Mouse (Mus musculus) layer of hippocampus, postnatal 36 days (tissue): ENCODE measurements around the gene Rph3al. TPM values are rescaled to one million over a fixed set of nuclear protein-coding genes. Genes with fewer than 3 reads are reported as not detected.
A peak's percentile ranks its signal among the peaks of the same experiment; 100 is the strongest.

Experiments
- DNase-seq, 2 experiments: peaks; one replicate each; pipeline ENCODE4 v3.0.0; 2022
- total RNA-seq, 2 experiments: library from RNA; stranded (reverse); gene quantifications; 2 replicates each; pipeline ENCODE4 v1.2.3; 2021

Gene Rph3al
- 1 to 10 TPM; 6.6 to 8.6 TPM for total RNA-seq

GRCm38 (mm10) chr11:75938379-75938906 lies at the start of gene Rph3al:
Gene Rph3al (minus strand): TSS chr11:75938429.
- DNase-seq = no peak

GRCm38 (mm10) chr11:75985948-75986347 lies 47.7 kb upstream of the Rph3al start:
- DNase-seq = peak in 1 of 2 experiments; percentile 37

GRCm38 (mm10) chr11:75984581-75984980 lies 46.4 kb upstream of the Rph3al start:
- DNase-seq = no peak

GRCm38 (mm10) chr11:75983194-75983593 lies 45.0 kb upstream of the Rph3al start:
- no peak for DNase-seq

- DNase-seq = no peak
Measured at GRCm38 (mm10) chr11:75980413-75980812, 42.2 kb upstream of the Rph3al start.

- no peak for DNase-seq
Measured at GRCm38 (mm10) chr11:75978051-75978450, 39.8 kb upstream of the Rph3al start.

GRCm38 (mm10) chr11:75976748-75977147 lies 38.5 kb upstream of the Rph3al start:
- no peak for DNase-seq

GRCm38 (mm10) chr11:75973988-75974387 lies 35.8 kb upstream of the Rph3al start:
- DNase-seq = no peak

GRCm38 (mm10) chr11:75972916-75973567 lies 34.8 kb upstream of the Rph3al start:
- DNase-seq = no peak

GRCm38 (mm10) chr11:75972188-75972587 lies 34.0 kb upstream of the Rph3al start:
- no peak for DNase-seq

- DNase-seq = no peak
Measured at GRCm38 (mm10) chr11:75970629-75971028, 32.4 kb upstream of the Rph3al start.

- DNase-seq = no peak
Measured at GRCm38 (mm10) chr11:75968761-75969160, 30.5 kb upstream of the Rph3al start.

GRCm38 (mm10) chr11:75966401-75967372 lies 28.5 kb upstream of the Rph3al start:
- peak; percentile 67 to 68 for DNase-seq

GRCm38 (mm10) chr11:75965674-75966400 lies 27.6 kb upstream of the Rph3al start:
- DNase-seq = no peak

- no peak for DNase-seq
Measured at GRCm38 (mm10) chr11:75964476-75964730, 26.2 kb upstream of the Rph3al start.

GRCm38 (mm10) chr11:75963730-75964475 lies 25.7 kb upstream of the Rph3al start:
- DNase-seq = no peak

GRCm38 (mm10) chr11:75961782-75962181 lies 23.6 kb upstream of the Rph3al start:
- no peak for DNase-seq

- no peak for DNase-seq
Measured at GRCm38 (mm10) chr11:75957124-75957832, 19.0 kb upstream of the Rph3al start.

- no peak for DNase-seq
Measured at GRCm38 (mm10) chr11:75956651-75957050, 18.4 kb upstream of the Rph3al start.

- DNase-seq = no peak
Measured at GRCm38 (mm10) chr11:75954896-75955295, 16.7 kb upstream of the Rph3al start.

- DNase-seq = no peak
Measured at GRCm38 (mm10) chr11:75951895-75952294, 13.7 kb upstream of the Rph3al start.
